Mouse (Mus musculus): ENCODE results near the gene Mas1.

GRCm38 (mm10) chr17:12815885-12816284 is 52.1 kb downstream of the Mas1 start:
- TF ChIP-seq CTCF (IDR thresholded peaks at IDR 0.05; ENCODE audit: low read depth): no peak
- TF ChIP-seq EP300 (IDR thresholded peaks at IDR 0.05; ENCODE audit: low read depth): peak; percentile 50; the same call in 1 of the 2 replicates

All from liver, postnatal 0 days (tissue).